Mouse (Mus musculus) heart, postnatal 0 days (tissue): Measurements from ENCODE around the gene Dgkq. TPM values are rescaled to one million over a fixed set of nuclear protein-coding genes. Genes with fewer than 3 reads are reported as not detected.
A peak's percentile ranks its signal among the peaks of the same experiment; 100 is the strongest.

Source experiments
- ATAC-seq: fragments of 200-750 bp; cut with Nextera tagmentation; 2 replicates; pipeline ENCODE4 v1.8.0; 2017; ENCODE audit warnings: low read depth, moderate number of reproducible peaks, moderate library complexity; ENCODE audit not compliant: insufficient read depth
- DNase-seq: peaks from one replicate; pipeline ENCODE4 v3.0.0-alpha.2; 2016; ENCODE audit warnings: low spot score
- H3K27ac ChIP-seq: fragments of 300-500 bp; sonication (generic); 2 replicates; pipeline ENCODE4 v1.5.1; 2014; ENCODE audit warnings: low read depth, mild to moderate bottlenecking
- H3K27me3 ChIP-seq: fragments of 300-500 bp; sonication (generic); 2 replicates; pipeline ENCODE4 v1.6.1; 2014; ENCODE audit warnings: low read length, mixed read lengths; ENCODE audit not compliant: control insufficient read depth, insufficient read depth
- H3K36me3 ChIP-seq: fragments of 300-500 bp; sonication (generic); replicated peaks from 2 replicates; pipeline ENCODE4 v1.6.1; 2014; ENCODE audit warnings: low read length, mixed read lengths; ENCODE audit not compliant: control insufficient read depth, insufficient read depth
- H3K4me1 ChIP-seq: fragments of 300-500 bp; sonication (generic); 2 replicates; pipeline ENCODE4 v1.6.1; 2014; ENCODE audit warnings: antibody characterized with exemption; ENCODE audit not compliant: control insufficient read depth, insufficient read depth
- H3K4me2 ChIP-seq: fragments of 300-500 bp; sonication (generic); 2 replicates; pipeline ENCODE4 v1.6.1; 2014; ENCODE audit warnings: low read depth, mild to moderate bottlenecking, low read length, moderate library complexity
- H3K4me3 ChIP-seq: fragments of 300-500 bp; sonication (generic); 2 replicates; pipeline ENCODE4 v1.5.1; 2014; ENCODE audit warnings: low read depth, low read length
- H3K9ac ChIP-seq: fragments of 300-500 bp; sonication (generic); replicated peaks from 2 replicates; pipeline ENCODE4 v1.6.1; 2014; ENCODE audit warnings: low read depth, low read length, mixed read lengths
- H3K9me3 ChIP-seq: fragments of 300-500 bp; sonication (generic); replicated peaks from 2 replicates; pipeline ENCODE4 v1.6.1; 2016; ENCODE audit warnings: low read length; ENCODE audit not compliant: control insufficient read depth
- CTCF ChIP-seq: IDR thresholded peaks from 2 replicates; pipeline ENCODE4 v1.5.1; 2016; ENCODE audit warnings: antibody characterized with exemption, control low read depth, low read depth
- EP300 ChIP-seq: IDR thresholded peaks from 2 replicates; pipeline ENCODE4 v1.6.1; 2016; ENCODE audit warnings: antibody characterized with exemption, low read depth
- WGBS: fragments of 180-500 bp; shearing (Covaris S2); extraction: QIAGEN DNeasy Blood & Tissue Kit; methylation state at CpG from one replicate; pipeline ENCODE4 v1.1.7; 2014; 5-methylcytosine and 5-hydroxymethylcytosine counted together
- polyA plus RNA-seq: library from polyadenylated mRNA; unstranded; fragments of >200 nt; fragmentation: Nextera tagmentation; extraction: Ambion mirVana; gene quantifications from 2 replicates; pipeline ENCODE4 v1.2.1, GENCODE M21; 2015
- total RNA-seq: library from RNA; depleted of rRNA; stranded (reverse); fragments of >200 nt; gene quantifications from 2 replicates; pipeline ENCODE4 v1.2.3, GENCODE M21; 2014; ENCODE audit warnings: low replicate concordance

The Dgkq gene
- total and polyA plus RNA-seq, 2 experiments from 2014 or later, result 3.0 to 34.7 TPM

DNA sequence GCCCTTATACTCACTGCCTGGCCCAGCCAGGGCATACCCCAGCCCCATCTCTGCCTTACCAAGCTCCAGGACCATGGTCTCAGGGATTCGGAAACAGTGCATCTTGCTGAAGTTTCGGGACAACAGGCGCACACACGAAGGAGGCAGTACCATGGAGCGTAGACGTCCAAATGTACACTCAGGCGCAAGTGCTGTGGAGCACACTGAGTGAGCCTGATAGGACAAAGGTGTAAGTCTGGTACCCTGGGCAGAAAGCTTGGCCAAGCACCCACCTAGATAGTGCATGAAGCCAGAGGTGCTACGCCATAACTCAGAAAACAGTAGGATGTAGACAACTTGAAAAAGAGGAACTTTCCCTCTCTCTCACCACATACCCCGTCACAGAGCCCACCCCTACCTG lies 14.1 kb downstream of the Dgkq start:
- H3K36me3 ChIP-seq, result peaks cover 62% of the 10 kb centered on the region
- no peak overlapping the region for H3K9ac ChIP-seq
- no peak overlapping the region for H3K4me3 ChIP-seq
- H3K4me1 ChIP-seq, result peaks cover 6% of the 10 kb centered on the region; the same call in 1 of the 2 replicates
- no peak for TF ChIP-seq EP300
- TF ChIP-seq CTCF, result no peak
- no peaks in the 10 kb centered on the region for H3K27me3 ChIP-seq
- no peaks in the 10 kb centered on the region for H3K9me3 ChIP-seq
- H3K27ac ChIP-seq, result no peak overlapping the region
- ATAC-seq (no peak), DNase-seq (no peak)
- WGBS, result 96% methylated on average over 9 of the region's 9 CpGs
- no peak overlapping the region for H3K4me2 ChIP-seq

DNA sequence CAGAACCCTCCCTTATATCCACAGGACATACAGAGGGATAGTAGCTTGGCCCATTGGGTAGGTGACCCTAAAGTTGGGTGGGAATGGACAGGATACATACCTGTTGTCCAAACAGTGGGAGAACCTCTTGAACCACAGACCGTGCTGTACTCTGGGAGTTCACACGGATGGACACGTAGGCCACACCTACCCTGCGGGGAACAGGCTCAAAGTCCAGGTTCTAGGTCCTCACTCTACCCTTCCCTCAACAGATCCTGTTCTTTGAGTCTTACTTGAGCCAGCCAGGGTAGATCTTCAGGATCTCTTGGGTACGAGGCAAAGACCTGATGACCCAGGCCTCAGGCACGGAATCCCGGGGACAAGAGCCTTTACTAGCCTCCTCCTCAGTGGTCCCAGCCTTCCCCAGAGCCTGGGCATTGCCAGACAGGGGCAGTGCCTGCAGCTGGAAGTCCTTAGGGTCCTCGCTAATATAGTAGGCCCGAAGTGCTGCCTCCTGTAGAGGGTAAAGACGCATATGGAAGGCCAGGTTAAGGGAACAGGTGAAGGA lies 15.0 kb downstream of the Dgkq start:
- no peak overlapping the region for H3K4me3 ChIP-seq
- H3K4me1 ChIP-seq, result peaks cover 2% of the 10 kb centered on the region; the same call in 1 of the 2 replicates
- ATAC-seq, result no peak
- H3K9ac ChIP-seq, result no peak overlapping the region
- H3K9me3 ChIP-seq, result no peaks in the 10 kb centered on the region
- no peak overlapping the region for H3K4me2 ChIP-seq
- DNase-seq, result no peak
- TF ChIP-seq EP300, result no peak
- TF ChIP-seq CTCF, result no peak
- H3K27me3 ChIP-seq, result no peaks in the 10 kb centered on the region
- H3K27ac ChIP-seq, result no peak overlapping the region
- peaks cover 69% of the 10 kb centered on the region for H3K36me3 ChIP-seq
- WGBS, result 94% methylated on average over 10 of the region's 10 CpGs

DNA sequence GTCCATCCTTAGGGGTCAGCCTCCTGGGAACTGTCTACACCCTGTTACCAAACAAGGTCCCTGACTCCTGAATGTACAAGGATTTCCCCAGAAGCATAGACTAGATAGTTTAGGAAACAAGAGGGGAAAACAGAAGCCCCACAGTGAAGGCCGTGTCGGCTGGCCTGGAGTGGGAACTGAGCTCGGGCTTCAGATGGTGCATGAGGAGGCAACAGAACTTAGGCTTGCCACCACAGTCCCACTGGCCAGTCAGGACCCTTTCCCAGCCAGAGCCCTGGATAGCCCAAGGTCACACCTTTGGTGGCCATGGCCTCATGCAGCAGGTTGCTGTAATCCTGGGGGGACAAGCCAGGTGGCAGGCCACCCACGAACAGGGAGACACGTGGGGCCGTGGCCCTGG lies 16.1 kb downstream of the Dgkq start:
- TF ChIP-seq CTCF (no peak), EP300 (no peak)
- Histone ChIP-seq H3K4me1 (no peaks in the 10 kb centered on the region), H3K27ac (no peak overlapping the region), H3K4me3 (no peak overlapping the region), H3K4me2 (no peak overlapping the region), H3K9me3 (no peaks in the 10 kb centered on the region), H3K36me3 (peaks cover 79% of the 10 kb centered on the region), H3K27me3 (no peaks in the 10 kb centered on the region), H3K9ac (no peak overlapping the region)
- ATAC-seq, result no peak
- 87% methylated on average over 6 of the region's 6 CpGs for WGBS
- DNase-seq, result no peak

DNA sequence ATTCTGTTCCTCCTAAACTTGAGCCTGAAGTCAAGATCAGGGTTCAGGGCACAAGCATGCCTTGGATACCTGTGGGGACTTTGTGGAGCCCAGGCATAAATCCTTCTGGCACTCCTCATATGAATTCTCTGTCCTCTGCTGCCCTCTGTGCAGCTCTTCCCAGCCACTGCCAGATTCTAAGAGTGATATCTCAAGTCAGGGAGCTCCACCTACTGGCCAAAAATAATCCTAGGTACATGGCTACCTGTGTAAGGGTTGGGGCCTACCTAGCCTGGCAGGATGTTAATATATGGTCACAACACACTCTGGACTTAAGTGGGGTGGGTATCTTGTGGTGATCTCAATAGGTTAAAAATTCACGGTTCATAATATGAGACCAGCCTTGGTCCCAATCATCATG lies 17.6 kb downstream of the Dgkq start:
- H3K4me1 ChIP-seq, result no peaks in the 10 kb centered on the region
- no peak overlapping the region for H3K9ac ChIP-seq
- H3K27me3 ChIP-seq, result no peaks in the 10 kb centered on the region
- peaks cover 77% of the 10 kb centered on the region for H3K36me3 ChIP-seq
- no peak overlapping the region for H3K4me3 ChIP-seq
- ATAC-seq, result no peak; the same call in 1 of the 2 replicates
- H3K27ac ChIP-seq, result no peak overlapping the region
- WGBS, result 45% methylated on average over 1 of the region's 1 CpGs
- H3K9me3 ChIP-seq, result no peaks in the 10 kb centered on the region
- H3K4me2 ChIP-seq, result no peak overlapping the region
- TF ChIP-seq EP300, result no peak
- peak; percentile 69 for TF ChIP-seq CTCF
- DNase-seq, result no peak

DNA sequence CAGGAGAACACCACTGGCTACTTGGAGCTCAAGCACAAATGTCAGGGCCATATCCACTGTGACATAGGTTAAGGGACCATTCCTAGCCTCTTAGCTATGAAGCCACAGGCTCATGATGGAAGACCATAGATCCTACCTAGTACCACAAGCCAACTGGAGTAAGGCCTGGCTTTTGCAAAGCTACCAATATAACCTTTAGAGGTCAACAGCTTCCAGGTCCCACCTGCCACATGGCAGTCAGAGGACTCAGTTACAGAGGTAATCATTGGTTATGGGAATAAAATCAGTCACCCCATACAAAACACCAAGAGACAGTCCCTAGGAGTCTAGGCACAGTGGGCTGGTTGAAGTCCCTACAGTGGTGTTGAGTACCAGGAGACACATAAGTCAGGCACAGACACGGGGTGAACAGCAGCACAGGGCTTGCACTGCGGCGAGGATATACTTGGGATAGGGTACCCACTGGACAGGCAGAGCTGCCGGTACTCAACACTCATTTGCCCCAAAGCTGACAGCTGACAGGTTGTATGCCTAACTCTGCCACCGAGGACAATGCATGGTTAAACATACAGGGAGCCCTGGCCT lies 18.2 kb downstream of the Dgkq start:
- Histone ChIP-seq H3K36me3 (peaks cover 77% of the 10 kb centered on the region), H3K9me3 (no peaks in the 10 kb centered on the region), H3K27ac (no peak overlapping the region), H3K27me3 (no peaks in the 10 kb centered on the region), H3K4me1 (no peaks in the 10 kb centered on the region), H3K9ac (no peak overlapping the region), H3K4me2 (no peak overlapping the region), H3K4me3 (no peak overlapping the region)
- TF ChIP-seq CTCF (no peak), EP300 (no peak)
- ATAC-seq (no peak), DNase-seq (no peak)
- WGBS, result 81% methylated on average over 5 of the region's 5 CpGs

DNA sequence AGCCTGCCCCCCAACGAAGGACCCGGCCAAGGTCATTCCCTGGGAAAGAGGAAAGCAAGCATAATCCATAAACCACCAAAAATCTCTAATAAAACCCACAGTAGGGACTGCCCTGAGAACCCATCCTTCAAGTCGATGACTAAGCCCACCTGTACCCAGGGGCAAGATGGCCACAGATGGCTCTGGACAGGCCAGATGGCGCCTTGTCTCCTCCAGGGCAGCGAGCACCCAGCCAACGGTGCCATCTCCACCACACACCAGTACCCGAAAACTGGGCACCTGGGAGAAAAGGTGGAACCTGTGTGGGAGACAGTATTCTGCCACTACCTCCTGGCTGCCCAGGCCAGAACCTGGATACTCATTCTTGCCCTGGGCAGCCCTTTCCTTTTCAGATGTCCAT lies 19.1 kb downstream of the Dgkq start:
- WGBS, result 87% methylated on average over 7 of the region's 7 CpGs
- H3K36me3 ChIP-seq, result peaks cover 77% of the 10 kb centered on the region

More for the DNA sequence above, 19.1 kb downstream of the Dgkq start:
- H3K4me3 ChIP-seq, result no peak overlapping the region
- no peak for ATAC-seq
- no peak overlapping the region for H3K9ac ChIP-seq
- H3K9me3 ChIP-seq, result no peaks in the 10 kb centered on the region
- no peaks in the 10 kb centered on the region for H3K4me1 ChIP-seq
- TF ChIP-seq EP300 (no peak), CTCF (no peak)
- H3K4me2 ChIP-seq, result no peak overlapping the region
- DNase-seq, result no peak
- H3K27me3 ChIP-seq, result no peaks in the 10 kb centered on the region
- H3K27ac ChIP-seq, result no peak overlapping the region
